Mouse (Mus musculus): ENCODE measurements around the gene Krt88. TPM values are rescaled to one million over a fixed set of nuclear protein-coding genes. Genes with fewer than 3 reads are reported as not detected.

Krt88 gene
- total RNA-seq (2014; rRNA removed) = not detected in 2 replicates
- polyA plus RNA-seq (2012; rRNA removed) = not detected in 2 replicates

GRCm38 (mm10) chr15:101447444-101447843 is at the start of gene Krt88:
TSS of gene Krt88 (plus strand) at chr15:101447744.
- Histone ChIP-seq H3K9ac (ENCODE audit: low read depth, low read length) (no peak within 1 kb of the TSS), H3K4me3 (ENCODE audit: insufficient read depth, low read depth, low read length) (no peak within 1 kb of the TSS), H3K27ac (replicated peaks; ENCODE audit: insufficient read depth, low read depth, low read length) (no peak within 1 kb of the TSS), H3K27me3 (ENCODE audit: control insufficient read depth, insufficient read depth, low read length) (no peaks in the 10 kb centered on the region), H3K36me3 (ENCODE audit: control insufficient read depth, insufficient read depth, low read length) (no peaks in the 10 kb centered on the region), H3K79me2 (ENCODE audit: control insufficient read depth, insufficient read depth, low read length) (no peaks in the 10 kb centered on the region), H3K4me1 (ENCODE audit: control insufficient read depth, insufficient read depth, low read length) (no peaks in the 10 kb centered on the region)
- 82% methylated on average over 2 of the region's 2 CpGs for WGBS
- no peak for TF ChIP-seq POLR2A (IDR thresholded peaks at IDR 0.05; ENCODE audit: extremely low read depth, insufficient read depth, low read length)
- TF ChIP-seq CTCF (IDR thresholded peaks at IDR 0.05; ENCODE audit: low read depth, low read length) = no peak
- no peak for DNase-seq (ENCODE audit: extremely low read depth, low read depth, low spot score)

GRCm38 (mm10) chr15:101398269-101398668 is 49.3 kb upstream of the Krt88 start:
- no peak overlapping the region for H3K4me3 ChIP-seq (ENCODE audit: insufficient read depth, low read depth, low read length)
- DNase-seq (ENCODE audit: extremely low read depth, low read depth, low spot score) = peak; percentile 43

GRCm38 (mm10) chr15:101410775-101411174 is 36.8 kb upstream of the Krt88 start, which contains the start of gene Krt7:
TSS of gene Krt7 (plus strand) at chr15:101411043.
- Histone ChIP-seq H3K27ac (replicated peaks; ENCODE audit: insufficient read depth, low read depth, low read length) (no peak within 1 kb of the TSS), H3K4me1 (ENCODE audit: control insufficient read depth, insufficient read depth, low read length) (no peaks in the 10 kb centered on the region), H3K9ac (ENCODE audit: low read depth, low read length) (no peak within 1 kb of the TSS), H3K79me2 (ENCODE audit: control insufficient read depth, insufficient read depth, low read length) (no peaks in the 10 kb centered on the region), H3K27me3 (ENCODE audit: control insufficient read depth, insufficient read depth, low read length) (peaks cover 5% of the 10 kb centered on the region), H3K36me3 (ENCODE audit: control insufficient read depth, insufficient read depth, low read length) (no peaks in the 10 kb centered on the region), H3K4me3 (ENCODE audit: insufficient read depth, low read depth, low read length) (no peak within 1 kb of the TSS; the same call in 1 of the 2 replicates)
- no peak for TF ChIP-seq POLR2A (IDR thresholded peaks at IDR 0.05; ENCODE audit: extremely low read depth, insufficient read depth, low read length)
- no peak for TF ChIP-seq CTCF (IDR thresholded peaks at IDR 0.05; ENCODE audit: low read depth, low read length)
- no peak for DNase-seq (ENCODE audit: extremely low read depth, low read depth, low spot score)
- WGBS = 36% methylated on average over 2 of the region's 2 CpGs

More at GRCm38 (mm10) chr15:101398269-101398668, 49.3 kb upstream of the Krt88 start:
- Histone ChIP-seq H3K27me3 (ENCODE audit: control insufficient read depth, insufficient read depth, low read length) (no peaks in the 10 kb centered on the region), H3K79me2 (ENCODE audit: control insufficient read depth, insufficient read depth, low read length) (no peaks in the 10 kb centered on the region), H3K36me3 (ENCODE audit: control insufficient read depth, insufficient read depth, low read length) (no peaks in the 10 kb centered on the region), H3K9ac (ENCODE audit: low read depth, low read length) (no peak overlapping the region), H3K27ac (replicated peaks; ENCODE audit: insufficient read depth, low read depth, low read length) (no peak overlapping the region), H3K4me1 (ENCODE audit: control insufficient read depth, insufficient read depth, low read length) (no peaks in the 10 kb centered on the region; the same call in 1 of the 2 replicates)
- no peak for TF ChIP-seq POLR2A (IDR thresholded peaks at IDR 0.05; ENCODE audit: extremely low read depth, insufficient read depth, low read length)
- TF ChIP-seq CTCF (IDR thresholded peaks at IDR 0.05; ENCODE audit: low read depth, low read length) = no peak
- WGBS = 59% methylated on average over 8 of the region's 8 CpGs

- no peaks in the 10 kb centered on the region for H3K79me2 ChIP-seq (ENCODE audit: control insufficient read depth, insufficient read depth, low read length)
- no peak overlapping the region for H3K27ac ChIP-seq (replicated peaks; ENCODE audit: insufficient read depth, low read depth, low read length)
- no peak for DNase-seq (ENCODE audit: extremely low read depth, low read depth, low spot score)
- WGBS = 21% methylated on average over 31 of the region's 31 CpGs
- H3K27me3 ChIP-seq (ENCODE audit: control insufficient read depth, insufficient read depth, low read length) = peaks cover 5% of the 10 kb centered on the region
- peak overlapping the region; percentile 24; the same call in 1 of the 2 replicates for H3K4me3 ChIP-seq (ENCODE audit: insufficient read depth, low read depth, low read length)
- no peaks in the 10 kb centered on the region for H3K4me1 ChIP-seq (ENCODE audit: control insufficient read depth, insufficient read depth, low read length)
- no peaks in the 10 kb centered on the region for H3K36me3 ChIP-seq (ENCODE audit: control insufficient read depth, insufficient read depth, low read length)
- TF ChIP-seq POLR2A (IDR thresholded peaks at IDR 0.05; ENCODE audit: extremely low read depth, insufficient read depth, low read length) (no peak), CTCF (IDR thresholded peaks at IDR 0.05; ENCODE audit: low read depth, low read length) (no peak)
- H3K9ac ChIP-seq (ENCODE audit: low read depth, low read length) = peak overlapping the region; percentile 11; the same call in 1 of the 2 replicates
Observed at GRCm38 (mm10) chr15:101412188-101412587, 35.4 kb upstream of the Krt88 start.

GRCm38 (mm10) chr15:101413916-101414635 is 33.5 kb upstream of the Krt88 start:
- Histone ChIP-seq H3K27me3 (ENCODE audit: control insufficient read depth, insufficient read depth, low read length) (peaks cover 5% of the 10 kb centered on the region), H3K36me3 (ENCODE audit: control insufficient read depth, insufficient read depth, low read length) (no peaks in the 10 kb centered on the region), H3K4me3 (ENCODE audit: insufficient read depth, low read depth, low read length) (no peak overlapping the region), H3K79me2 (ENCODE audit: control insufficient read depth, insufficient read depth, low read length) (no peaks in the 10 kb centered on the region), H3K9ac (ENCODE audit: low read depth, low read length) (no peak overlapping the region), H3K27ac (replicated peaks; ENCODE audit: insufficient read depth, low read depth, low read length) (no peak overlapping the region), H3K4me1 (ENCODE audit: control insufficient read depth, insufficient read depth, low read length) (no peaks in the 10 kb centered on the region)
- DNase-seq (ENCODE audit: extremely low read depth, low read depth, low spot score) = no peak
- TF ChIP-seq CTCF (IDR thresholded peaks at IDR 0.05; ENCODE audit: low read depth, low read length) (no peak), POLR2A (IDR thresholded peaks at IDR 0.05; ENCODE audit: extremely low read depth, insufficient read depth, low read length) (no peak)
- 53% methylated on average over 7 of the region's 7 CpGs for WGBS
